Mouse (Mus musculus): ENCODE measurements around the gene Rtn3.

- no peak for TF ChIP-seq CTCF (IDR thresholded peaks at IDR 0.05; ENCODE audit: insufficient read depth, low read depth, low read length)
- no peak for TF ChIP-seq POLR2A (IDR thresholded peaks at IDR 0.05; ENCODE audit: insufficient read depth, low read depth, low read length)
These were observed 23.2 kb upstream of the Rtn3 start for GRCm38 (mm10) chr19:7506321-7506720.

Data from olfactory bulb, adult 2 months (tissue).